Mouse (Mus musculus) limb, embryonic 11.5 days (tissue): ENCODE data around the gene Ifrd2. TPM values are rescaled to one million over a fixed set of nuclear protein-coding genes. Genes with fewer than 3 reads are reported as not detected.
"Not testable (repeated sequence)": the region's sequence is repeated elsewhere in the genome, so short reads cannot be mapped to it uniquely, and the experiment has no call there.

Source experiments
- ATAC-seq: fragments of 200-750 bp; cut with Nextera tagmentation; 2 replicates; pipeline ENCODE4 v1.8.0; 2017; ENCODE audit warnings: low read depth; ENCODE audit not compliant: insufficient number of reproducible peaks, low FRiP score, low TSS enrichment
- DNase-seq: peaks from one replicate; pipeline ENCODE4 v3.0.0-alpha.2; 2015; ENCODE audit warnings: low spot score
- H3K27ac ChIP-seq: fragments of 300-500 bp; sonication (generic); replicated peaks from 2 replicates; pipeline ENCODE4 v1.5.1; 2014; ENCODE audit warnings: low read depth, mild to moderate bottlenecking, low read length
- H3K27me3 ChIP-seq: fragments of 300-500 bp; sonication (generic); 2 replicates; pipeline ENCODE4 v1.6.1; 2014; ENCODE audit warnings: mild to moderate bottlenecking, low read length, mixed read lengths; ENCODE audit not compliant: control insufficient read depth, insufficient read depth
- H3K36me3 ChIP-seq: fragments of 300-500 bp; sonication (generic); 2 replicates; pipeline ENCODE4 v1.6.1; 2014; ENCODE audit warnings: mild to moderate bottlenecking, low read length, moderate library complexity, mixed read lengths; ENCODE audit not compliant: control insufficient read depth, insufficient read depth
- H3K4me1 ChIP-seq: fragments of 300-500 bp; sonication (generic); 2 replicates; pipeline ENCODE4 v1.6.1; 2014; ENCODE audit warnings: low read length, mixed read lengths; ENCODE audit not compliant: control insufficient read depth, insufficient read depth
- H3K4me2 ChIP-seq: fragments of 300-500 bp; sonication (generic); 2 replicates; pipeline ENCODE4 v1.6.1; 2014; ENCODE audit warnings: low read depth, mild to moderate bottlenecking, moderate library complexity; ENCODE audit not compliant: severe bottlenecking
- H3K4me3 ChIP-seq: fragments of 300-500 bp; sonication (generic); 2 replicates; pipeline ENCODE4 v1.5.1; 2014; ENCODE audit warnings: low read depth, low read length
- H3K9ac ChIP-seq: fragments of 300-500 bp; sonication (generic); 2 replicates; pipeline ENCODE4 v1.6.1; 2014; ENCODE audit warnings: mild to moderate bottlenecking, low read length
- H3K9me3 ChIP-seq: fragments of 300-500 bp; sonication (generic); 2 replicates; pipeline ENCODE4 v1.6.1; 2016; ENCODE audit warnings: low read length; ENCODE audit not compliant: control insufficient read depth
- WGBS: fragments of 180-500 bp; shearing (Covaris S2); extraction: QIAGEN DNeasy Blood & Tissue Kit; methylation state at CpG from one replicate; pipeline ENCODE4 v1.1.7; 2014; 5-methylcytosine and 5-hydroxymethylcytosine counted together
- polyA plus RNA-seq: library from polyadenylated mRNA; unstranded; fragments of >200 nt; fragmentation: Nextera tagmentation; extraction: Ambion mirVana; gene quantifications from 2 replicates; pipeline ENCODE4 v1.2.1, GENCODE M21; 2014

Gene Ifrd2
- polyA plus RNA-seq, 1 experiment from 2014 or later = 49.0 TPM

DNA sequence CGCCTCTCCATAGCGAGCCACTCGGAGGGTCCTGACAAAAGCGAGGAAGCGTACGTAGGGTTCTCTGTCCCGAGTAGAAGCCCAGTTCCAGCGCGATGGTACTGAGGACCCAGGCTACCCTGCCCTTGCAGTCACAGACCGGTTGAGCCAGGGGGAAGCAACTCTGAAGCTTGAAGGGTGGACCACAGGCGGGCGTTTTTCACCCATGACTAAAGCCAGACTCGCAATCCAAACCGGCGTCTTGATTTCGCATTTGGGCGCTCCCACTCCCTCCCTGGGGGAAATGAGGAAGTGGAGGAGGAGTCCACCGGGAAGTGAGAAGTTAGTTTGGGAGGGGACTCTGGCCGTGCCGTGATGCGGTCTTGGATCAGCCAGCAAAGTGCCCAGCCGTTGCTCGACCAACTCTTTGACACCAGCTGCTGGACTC is 32.4 kb upstream of the Ifrd2 start:
- H3K9ac ChIP-seq = peak overlapping the region; percentile 79
- WGBS = under 1% methylated on average over 23 of the region's 23 CpGs
- DNase-seq = peak; percentile 66
- H3K4me2 ChIP-seq = peak overlapping the region; percentile 83
- H3K9me3 ChIP-seq = no peaks in the 10 kb centered on the region
- no peak; the same call in 1 of the 2 replicates for ATAC-seq
- peaks cover 45% of the 10 kb centered on the region for H3K4me1 ChIP-seq
- H3K27me3 ChIP-seq = no peaks in the 10 kb centered on the region
- H3K36me3 ChIP-seq = peaks cover 20% of the 10 kb centered on the region
- H3K27ac ChIP-seq = peak overlapping the region; percentile 91
- peak overlapping the region; percentile 78 for H3K4me3 ChIP-seq

DNA sequence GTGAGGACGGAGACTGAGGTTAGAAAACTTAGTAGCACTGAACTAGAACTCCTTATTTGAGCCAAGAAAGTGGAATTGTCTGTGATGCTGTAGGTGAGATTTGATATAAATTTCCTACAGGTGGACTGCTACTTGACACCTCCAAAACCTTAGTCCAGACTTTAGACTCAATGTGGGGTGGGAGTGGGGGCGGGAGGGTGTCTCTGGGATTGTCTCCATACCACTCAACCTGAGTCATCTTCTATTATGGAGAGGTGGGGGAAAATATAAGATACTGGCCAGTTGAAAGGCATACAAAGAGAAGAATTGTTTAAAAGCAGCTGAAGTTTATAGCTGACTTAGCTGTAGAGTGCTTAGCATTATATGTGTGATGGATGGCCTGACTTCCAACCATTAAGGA is 31.7 kb upstream of the Ifrd2 start:
- H3K9me3 ChIP-seq = no peaks in the 10 kb centered on the region
- H3K4me2 ChIP-seq = peak overlapping the region; percentile 83
- H3K27me3 ChIP-seq = no peaks in the 10 kb centered on the region
- peaks cover 20% of the 10 kb centered on the region for H3K36me3 ChIP-seq
- ATAC-seq (no peak), DNase-seq (no peak)
- H3K4me1 ChIP-seq = peaks cover 41% of the 10 kb centered on the region
- 53% methylated on average over 2 of the region's 2 CpGs for WGBS
- peak overlapping the region; percentile 78 for H3K4me3 ChIP-seq
- H3K27ac ChIP-seq = no peak overlapping the region; the same call in 1 of the 2 replicates
- peak overlapping the region; percentile 79 for H3K9ac ChIP-seq

DNA sequence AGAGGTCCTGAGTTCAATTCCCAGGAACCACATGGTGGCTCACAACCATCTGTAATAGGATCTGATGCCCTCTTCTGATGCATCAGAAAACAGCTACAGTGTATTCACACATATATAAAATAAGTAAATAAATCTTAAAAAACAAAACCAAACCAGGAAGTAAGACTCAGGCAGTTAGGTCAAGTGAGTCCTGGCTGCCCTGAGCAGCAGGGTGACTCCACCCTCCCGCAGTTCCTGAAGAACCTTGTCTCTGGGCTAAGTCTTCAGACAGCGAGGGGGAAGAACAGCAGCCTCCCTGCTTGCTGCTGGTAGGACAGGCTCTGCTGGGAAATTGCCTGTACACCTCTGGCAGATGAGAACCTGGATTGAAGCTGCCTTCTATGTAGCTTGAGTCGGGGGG is 31.1 kb upstream of the Ifrd2 start:
- peaks cover 20% of the 10 kb centered on the region for H3K36me3 ChIP-seq

DNA sequence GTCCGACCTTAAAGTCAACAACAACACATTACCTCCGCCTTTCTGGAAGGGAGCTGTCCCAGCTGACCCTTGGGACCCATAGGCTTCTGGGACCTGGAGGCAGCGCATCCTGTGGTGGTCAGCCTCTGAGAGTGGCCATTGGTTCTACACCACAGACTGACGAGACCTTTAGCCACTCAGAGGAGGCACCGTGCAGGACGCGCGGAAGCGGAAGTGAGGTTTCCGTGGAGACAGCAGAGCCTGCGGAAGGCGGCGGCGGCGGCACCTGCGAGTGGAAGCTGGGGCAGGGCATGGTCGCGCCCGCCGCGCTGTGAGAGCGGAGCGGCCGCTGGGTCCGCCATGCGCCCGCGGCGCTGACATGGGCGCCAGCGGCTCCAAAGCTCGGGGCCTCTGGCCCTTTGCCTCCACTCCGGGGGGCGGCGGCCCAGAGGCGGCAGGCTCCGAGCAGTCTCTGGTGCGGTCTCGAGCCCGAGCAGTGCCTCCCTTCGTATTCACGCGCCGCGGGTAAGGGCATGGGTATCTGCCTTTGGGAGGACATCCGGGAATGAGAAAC is 24.3 kb upstream of the Ifrd2 start, which contains the start of gene Tusc2:
TSS of gene Tusc2 (plus strand) at position 227 of the 553 bp plus-strand sequence.
- no peaks in the 10 kb centered on the region for H3K9me3 ChIP-seq
- H3K4me1 ChIP-seq = peaks cover 14% of the 10 kb centered on the region
- H3K27me3 ChIP-seq = no peaks in the 10 kb centered on the region
- under 1% methylated on average over 46 of the region's 46 CpGs for WGBS
- ATAC-seq (peak; percentile 88), DNase-seq (peak; percentile 94)
- no peak within 1 kb of the TSS for H3K27ac ChIP-seq
- H3K4me2 ChIP-seq = peak within 1 kb of the TSS; percentile 80
- H3K36me3 ChIP-seq = peaks cover 16% of the 10 kb centered on the region
- peak within 1 kb of the TSS; percentile 79 for H3K4me3 ChIP-seq
- peak within 1 kb of the TSS; percentile 72 for H3K9ac ChIP-seq

More for the DNA sequence above, 31.1 kb upstream of the Ifrd2 start:
- H3K27ac ChIP-seq = no peak overlapping the region
- 84% methylated on average over 3 of the region's 3 CpGs for WGBS
- H3K4me3 ChIP-seq = no peak overlapping the region
- H3K9ac ChIP-seq = no peak overlapping the region
- peaks cover 35% of the 10 kb centered on the region for H3K4me1 ChIP-seq
- H3K27me3 ChIP-seq = no peaks in the 10 kb centered on the region
- ATAC-seq (no peak), DNase-seq (no peak)
- H3K9me3 ChIP-seq = no peaks in the 10 kb centered on the region
- H3K4me2 ChIP-seq = peak overlapping the region; percentile 83; the same call in 1 of the 2 replicates

DNA sequence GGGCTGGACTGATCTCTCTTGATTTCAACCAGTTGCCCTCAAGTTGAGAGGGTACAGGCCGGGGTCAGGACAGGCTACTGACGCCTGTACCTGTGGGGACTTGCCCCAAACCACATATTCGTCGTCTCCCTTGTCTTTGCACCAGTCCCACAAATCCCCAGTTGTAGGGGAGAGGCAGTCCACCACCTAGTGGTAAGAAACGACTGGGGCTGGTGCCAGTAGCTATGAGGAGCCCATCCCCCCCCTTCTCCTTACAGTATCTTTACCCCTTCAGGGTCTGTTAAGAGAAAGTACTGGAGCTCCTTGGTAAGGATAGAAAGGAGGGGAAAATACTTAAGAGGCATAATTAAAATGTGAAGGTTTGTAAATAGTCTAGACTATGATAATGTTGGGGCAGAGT is 21.9 kb upstream of the Ifrd2 start:
- not testable (repeated sequence) for H3K27me3 ChIP-seq, H3K4me2 ChIP-seq, H3K27ac ChIP-seq, H3K4me3 ChIP-seq, H3K9ac ChIP-seq, DNase-seq, ATAC-seq, H3K36me3 ChIP-seq, H3K9me3 ChIP-seq
- WGBS = 45% methylated on average over 5 of the region's 5 CpGs
- H3K4me1 ChIP-seq = peaks cover 22% of the 10 kb centered on the region

DNA sequence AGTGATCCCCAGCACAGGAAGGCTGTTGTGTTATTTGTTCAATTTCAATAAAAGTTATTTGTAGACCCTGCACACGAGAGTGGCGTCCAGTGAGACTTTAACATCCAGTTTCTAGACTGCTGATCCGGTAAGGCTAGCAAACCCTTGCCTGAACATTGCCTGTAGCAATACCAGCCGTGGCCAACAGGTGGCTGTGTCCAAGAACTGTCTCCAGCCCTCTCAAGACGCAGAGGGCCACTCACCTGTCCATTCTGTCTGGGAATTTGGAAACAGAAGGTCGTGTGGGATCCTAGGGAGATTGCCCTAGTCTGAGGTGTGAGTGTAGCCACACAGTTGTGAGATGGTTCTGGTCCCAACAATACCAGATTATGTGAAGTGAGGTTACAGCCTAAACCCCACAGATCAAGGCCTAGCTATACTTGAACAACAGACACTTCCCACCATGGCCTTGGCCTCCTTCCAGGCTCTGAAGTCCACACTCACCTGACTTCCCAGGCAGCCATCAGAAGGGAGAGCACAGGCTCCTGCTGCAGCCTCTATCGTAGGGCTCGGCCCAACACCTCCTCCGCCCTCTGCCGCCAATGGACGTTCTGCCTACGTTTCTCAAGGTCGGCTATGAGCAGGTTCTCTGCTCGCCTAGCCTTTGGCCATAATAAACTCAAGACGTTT is 21.3 kb upstream of the Ifrd2 start:
- Histone ChIP-seq H3K36me3 (peaks cover 11% of the 10 kb centered on the region; the same call in 1 of the 2 replicates), H3K4me3 (no peak overlapping the region), H3K9me3 (no peaks in the 10 kb centered on the region), H3K27ac (no peak overlapping the region), H3K4me2 (no peak overlapping the region), H3K9ac (no peak overlapping the region), H3K27me3 (no peaks in the 10 kb centered on the region), H3K4me1 (peaks cover 26% of the 10 kb centered on the region)
- DNase-seq (peak; percentile 91), ATAC-seq (no peak)
- 65% methylated on average over 15 of the region's 15 CpGs for WGBS

DNA sequence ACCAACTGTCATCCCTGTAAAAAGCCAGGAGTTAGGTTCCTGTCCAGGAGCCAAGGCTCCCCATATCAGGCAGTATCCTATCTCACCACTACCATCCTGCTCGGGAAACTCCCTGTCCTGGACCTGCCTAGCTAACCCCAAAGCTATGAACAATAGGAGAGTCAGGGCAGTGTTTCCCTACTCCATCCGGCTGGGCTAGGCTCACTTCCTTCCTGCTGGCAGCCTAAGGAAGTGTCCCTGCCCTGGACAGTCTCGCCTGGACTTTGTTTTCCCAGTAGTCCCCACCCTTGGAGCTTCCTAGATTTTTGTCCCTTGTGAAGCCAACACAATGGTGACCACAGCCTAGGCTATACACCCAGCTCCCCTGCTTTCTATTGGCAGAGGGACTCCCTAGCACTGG is 20.6 kb upstream of the Ifrd2 start:
- no peak overlapping the region for H3K4me2 ChIP-seq
- no peak overlapping the region for H3K9ac ChIP-seq
- H3K9me3 ChIP-seq = no peaks in the 10 kb centered on the region
- H3K36me3 ChIP-seq = peaks cover 10% of the 10 kb centered on the region; the same call in 1 of the 2 replicates
- H3K27me3 ChIP-seq = no peaks in the 10 kb centered on the region
- no peak overlapping the region for H3K27ac ChIP-seq
- ATAC-seq (no peak), DNase-seq (no peak)
- H3K4me1 ChIP-seq = peaks cover 26% of the 10 kb centered on the region
- WGBS = 76% methylated on average over 3 of the region's 3 CpGs
- H3K4me3 ChIP-seq = no peak overlapping the region

DNA sequence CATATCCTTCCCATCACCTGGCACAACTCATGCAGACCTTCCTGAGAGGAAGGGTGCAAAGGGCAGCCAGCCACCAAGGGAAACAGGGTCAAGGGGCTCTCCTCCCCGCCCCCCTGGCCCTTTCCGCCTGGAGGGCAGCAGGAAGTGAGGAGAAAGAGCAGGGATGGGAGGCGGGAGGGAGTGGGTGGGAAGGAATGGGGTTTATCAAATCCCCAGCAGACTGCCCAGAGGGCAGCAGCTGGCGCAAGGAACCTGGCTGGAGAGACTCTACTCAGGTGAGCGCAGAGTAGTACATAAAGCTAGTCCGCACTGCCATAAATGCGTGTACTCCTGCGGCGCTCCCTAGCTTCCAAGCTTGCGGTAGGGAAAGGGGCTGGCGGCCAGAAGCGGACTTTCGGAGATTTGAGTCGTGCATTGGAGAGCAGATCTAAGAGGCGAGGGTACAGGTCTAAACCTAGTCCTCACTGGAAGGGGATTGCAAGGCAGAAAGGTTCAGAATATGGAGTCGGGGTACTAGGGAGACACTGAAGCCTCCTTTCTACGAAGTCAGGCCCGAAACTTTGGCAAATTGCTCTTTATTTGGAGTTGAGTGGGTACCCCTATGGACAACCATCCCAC is 19.6 kb upstream of the Ifrd2 start, which contains the start of gene Hyal2:
TSS of gene Hyal2 (plus strand) at position 244 of the 618 bp plus-strand sequence.
- no peak for ATAC-seq
- Histone ChIP-seq H3K27me3 (no peaks in the 10 kb centered on the region), H3K4me3 (peak within 1 kb of the TSS; percentile 84), H3K36me3 (peaks cover 18% of the 10 kb centered on the region; the same call in 1 of the 2 replicates), H3K27ac (peak within 1 kb of the TSS; percentile 73), H3K9ac (peak within 1 kb of the TSS; percentile 89), H3K4me1 (peaks cover 26% of the 10 kb centered on the region), H3K4me2 (peak within 1 kb of the TSS; percentile 93), H3K9me3 (no peaks in the 10 kb centered on the region)
- 5% methylated on average over 18 of the region's 18 CpGs for WGBS
- peak; percentile 43 for DNase-seq
